Mouse (Mus musculus) heart, embryonic 11.5 days (tissue): ENCODE data around the gene Noto. TPM values are rescaled to one million over a fixed set of nuclear protein-coding genes. Genes with fewer than 3 reads are reported as not detected.
A peak's percentile ranks its signal among the peaks of the same experiment; 100 is the strongest.
"Not testable (repeated sequence)": the region's sequence is repeated elsewhere in the genome, so short reads cannot be mapped to it uniquely, and the experiment has no call there.

ENCODE experiments used
- ATAC-seq: fragments of 200-750 bp; cut with Nextera tagmentation; replicated peaks from 2 replicates; pipeline ENCODE4 v1.8.0; 2017; ENCODE audit warnings: moderate library complexity; ENCODE audit not compliant: insufficient number of reproducible peaks, low FRiP score, low TSS enrichment
- H3K27ac ChIP-seq: fragments of 300-500 bp; sonication (generic); 2 replicates; pipeline ENCODE4 v1.5.1; 2014; ENCODE audit warnings: mild to moderate bottlenecking, low read depth, low read length
- H3K27me3 ChIP-seq: fragments of 300-500 bp; sonication (generic); 2 replicates; pipeline ENCODE4 v1.6.1; 2014; ENCODE audit warnings: mild to moderate bottlenecking, low read length, mixed read lengths; ENCODE audit not compliant: control insufficient read depth, insufficient read depth
- H3K36me3 ChIP-seq: fragments of 300-500 bp; sonication (generic); 2 replicates; pipeline ENCODE4 v1.6.1; 2014; ENCODE audit warnings: mild to moderate bottlenecking, low read length, moderate library complexity, mixed read lengths; ENCODE audit not compliant: control insufficient read depth, insufficient read depth
- H3K4me1 ChIP-seq: fragments of 300-500 bp; sonication (generic); 2 replicates; pipeline ENCODE4 v1.6.1; 2014; ENCODE audit warnings: low read length; ENCODE audit not compliant: control insufficient read depth, insufficient read depth
- H3K4me2 ChIP-seq: fragments of 300-500 bp; sonication (generic); 2 replicates; pipeline ENCODE4 v1.6.1; 2014; ENCODE audit warnings: mild to moderate bottlenecking, moderate library complexity
- H3K4me3 ChIP-seq: fragments of 300-500 bp; sonication (generic); 2 replicates; pipeline ENCODE4 v1.5.1; 2014; ENCODE audit warnings: low read depth, low read length
- H3K9ac ChIP-seq: fragments of 300-500 bp; sonication (generic); 2 replicates; pipeline ENCODE4 v1.6.1; 2014; ENCODE audit warnings: mild to moderate bottlenecking, low read depth, low read length, moderate library complexity
- H3K9me3 ChIP-seq: fragments of 300-500 bp; sonication (generic); replicated peaks from 2 replicates; pipeline ENCODE4 v1.6.1; 2016; ENCODE audit warnings: low read length; ENCODE audit not compliant: control insufficient read depth
- WGBS: fragments of 180-500 bp; shearing (Covaris S2); extraction: QIAGEN DNeasy Blood & Tissue Kit; methylation state at CpG from one replicate; pipeline ENCODE4 v1.1.7; 2014; ENCODE audit not compliant: insufficient replicate concordance; 5-methylcytosine and 5-hydroxymethylcytosine counted together
- polyA plus RNA-seq: library from polyadenylated mRNA; unstranded; fragments of >200 nt; fragmentation: Nextera tagmentation; extraction: Ambion mirVana; gene quantifications from 2 replicates; pipeline ENCODE4 v1.2.1, GENCODE M21; 2014

Noto gene
- polyA plus RNA-seq, 1 experiment from 2014 or later, result not detected

GRCm38 (mm10) chr6:85436204-85436603, 12.5 kb downstream of the Noto start:
- Histone ChIP-seq H3K4me1 (peaks cover 5% of the 10 kb centered on the region; the same call in 1 of the 2 replicates), H3K27ac (no peak overlapping the region), H3K4me2 (no peak overlapping the region), H3K4me3 (no peak overlapping the region), H3K27me3 (no peaks in the 10 kb centered on the region), H3K9ac (no peak overlapping the region), H3K9me3 (no peaks in the 10 kb centered on the region), H3K36me3 (peaks cover 3% of the 10 kb centered on the region; the same call in 1 of the 2 replicates)
- 75% methylated on average over 1 of the region's 1 CpGs for WGBS
- no peak for ATAC-seq

- H3K27ac ChIP-seq, result no peak overlapping the region
- no peak overlapping the region for H3K4me3 ChIP-seq
- H3K4me2 ChIP-seq, result no peak overlapping the region
- H3K27me3 ChIP-seq, result no peaks in the 10 kb centered on the region
- WGBS, result 85% methylated on average over 5 of the region's 6 CpGs
- H3K9ac ChIP-seq, result no peak overlapping the region
- ATAC-seq, result no peak
- peaks cover 5% of the 10 kb centered on the region; the same call in 1 of the 2 replicates for H3K4me1 ChIP-seq
- H3K36me3 ChIP-seq, result peaks cover 3% of the 10 kb centered on the region; the same call in 1 of the 2 replicates
- no peaks in the 10 kb centered on the region for H3K9me3 ChIP-seq
Observed at GRCm38 (mm10) chr6:85436631-85437030, 12.9 kb downstream of the Noto start.

- H3K4me2 ChIP-seq, result no peak overlapping the region
- no peaks in the 10 kb centered on the region; the same call in 1 of the 2 replicates for H3K4me1 ChIP-seq
- ATAC-seq, result no peak
- WGBS, result 91% methylated on average over 4 of the region's 4 CpGs
- H3K4me3 ChIP-seq, result no peak overlapping the region
- H3K9me3 ChIP-seq, result no peaks in the 10 kb centered on the region
- no peak overlapping the region for H3K27ac ChIP-seq
- peaks cover 16% of the 10 kb centered on the region for H3K36me3 ChIP-seq
- H3K27me3 ChIP-seq, result no peaks in the 10 kb centered on the region
- H3K9ac ChIP-seq, result no peak overlapping the region
Observed at GRCm38 (mm10) chr6:85441142-85441541, 17.5 kb downstream of the Noto start.

- no peaks in the 10 kb centered on the region; the same call in 1 of the 2 replicates for H3K4me1 ChIP-seq
- no peak overlapping the region for H3K4me2 ChIP-seq
- H3K9me3 ChIP-seq, result no peaks in the 10 kb centered on the region
- peaks cover 16% of the 10 kb centered on the region for H3K36me3 ChIP-seq
- H3K27ac ChIP-seq, result no peak overlapping the region
- H3K27me3 ChIP-seq, result no peaks in the 10 kb centered on the region
- 90% methylated on average over 3 of the region's 3 CpGs for WGBS
- no peak overlapping the region for H3K4me3 ChIP-seq
- H3K9ac ChIP-seq, result no peak overlapping the region
- no peak for ATAC-seq
Observed at GRCm38 (mm10) chr6:85443488-85444233, 20.0 kb downstream of the Noto start.

- no peaks in the 10 kb centered on the region for H3K27me3 ChIP-seq
- H3K27ac ChIP-seq, result no peak overlapping the region
- H3K4me1 ChIP-seq, result no peaks in the 10 kb centered on the region; the same call in 1 of the 2 replicates
- H3K9me3 ChIP-seq, result no peaks in the 10 kb centered on the region
- peaks cover 13% of the 10 kb centered on the region for H3K36me3 ChIP-seq
- H3K4me3 ChIP-seq, result no peak overlapping the region
- no peak for ATAC-seq
- H3K4me2 ChIP-seq, result no peak overlapping the region
- no peak overlapping the region for H3K9ac ChIP-seq
- WGBS, result 85% methylated on average over 8 of the region's 8 CpGs
Observed at GRCm38 (mm10) chr6:85444266-85444965, 20.7 kb downstream of the Noto start.

GRCm38 (mm10) chr6:85445286-85445685, 21.6 kb downstream of the Noto start:
- no peak for ATAC-seq
- no peak overlapping the region for H3K4me2 ChIP-seq
- H3K27me3 ChIP-seq, result no peaks in the 10 kb centered on the region
- no peaks in the 10 kb centered on the region; the same call in 1 of the 2 replicates for H3K4me1 ChIP-seq
- H3K4me3 ChIP-seq, result no peak overlapping the region
- H3K27ac ChIP-seq, result no peak overlapping the region
- H3K9ac ChIP-seq, result no peak overlapping the region
- H3K36me3 ChIP-seq, result peaks cover 13% of the 10 kb centered on the region
- H3K9me3 ChIP-seq, result no peaks in the 10 kb centered on the region
- 86% methylated on average over 5 of the region's 5 CpGs for WGBS

GRCm38 (mm10) chr6:85447351-85447750, 23.7 kb downstream of the Noto start:
- WGBS, result 76% methylated on average over 6 of the region's 6 CpGs
- Histone ChIP-seq H3K4me2 (no peak overlapping the region), H3K9me3 (no peaks in the 10 kb centered on the region), H3K27me3 (no peaks in the 10 kb centered on the region), H3K4me1 (no peaks in the 10 kb centered on the region; the same call in 1 of the 2 replicates), H3K4me3 (no peak overlapping the region), H3K27ac (no peak overlapping the region), H3K36me3 (peaks cover 13% of the 10 kb centered on the region), H3K9ac (no peak overlapping the region)
- no peak for ATAC-seq

GRCm38 (mm10) chr6:85450140-85450539, 26.5 kb downstream of the Noto start:
- not testable (repeated sequence) for H3K36me3 ChIP-seq, ATAC-seq, H3K27ac ChIP-seq, H3K9ac ChIP-seq, H3K27me3 ChIP-seq, H3K9me3 ChIP-seq
- Histone ChIP-seq H3K4me1 (peaks cover 17% of the 10 kb centered on the region), H3K4me2 (peak overlapping the region; percentile 97), H3K4me3 (peak overlapping the region; percentile 85)
- 50% methylated on average over 1 of the region's 1 CpGs for WGBS
